Mouse (Mus musculus) erythroblast, adult 5-6 weeks (primary cell): ENCODE data around the gene Gipc3. TPM values are rescaled to one million over a fixed set of nuclear protein-coding genes. Genes with fewer than 3 reads are reported as not detected.

Experiments used
- ATAC-seq: replicated peaks from 2 replicates; pipeline ENCODE4 v1.8.0; 2016; ENCODE audit warnings: moderate number of reproducible peaks, mild to moderate bottlenecking, moderate TSS enrichment, inconsistent platforms; ENCODE audit not compliant: poor library complexity, low FRiP score, severe bottlenecking
- total RNA-seq, 2 experiments: library from RNA; stranded (forward) in 1 of 2; stranded (reverse) in 1 of 2; fragments of 150-400 nt in 1 of 2; fragments of 200-764, 138-1000 nt in 1 of 2; gene quantifications; 2 replicates each; pipeline versions ENCODE4 v1.2.3 to v1.2.4; 2015 to 2017; ENCODE audit warnings: low replicate concordance in 2 of 2

Gipc3 gene
- total RNA-seq, 2 experiments from 2014 or later: not detected

GRCm38 (mm10) chr10:81376561-81377361, 33.7 kb upstream of the Gipc3 start:
- ATAC-seq: peak; percentile 18

- no peak for ATAC-seq
These were observed 32.3 kb upstream of the Gipc3 start for GRCm38 (mm10) chr10:81375322-81375721.

DNA sequence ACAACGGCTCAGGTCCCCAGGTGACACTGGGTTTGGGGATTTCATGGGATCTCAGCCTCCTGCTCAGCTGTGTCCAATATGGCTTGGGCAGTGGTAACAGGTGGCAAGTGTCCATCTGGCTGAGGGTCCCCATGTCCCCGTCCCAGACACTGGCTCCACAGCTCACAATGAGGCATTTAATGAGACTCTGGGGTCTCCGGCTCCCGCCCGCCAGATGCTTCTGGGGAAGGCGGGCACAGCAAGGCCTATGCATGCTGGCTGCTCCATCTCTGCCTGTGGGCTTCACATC, 24.1 kb upstream of the Gipc3 start:
- no peak for ATAC-seq

- 0 out of 2 replicates have a peak, but pooled peaks have one; percentile 0 for ATAC-seq
These were observed 23.6 kb upstream of the Gipc3 start for GRCm38 (mm10) chr10:81366477-81367206.

DNA sequence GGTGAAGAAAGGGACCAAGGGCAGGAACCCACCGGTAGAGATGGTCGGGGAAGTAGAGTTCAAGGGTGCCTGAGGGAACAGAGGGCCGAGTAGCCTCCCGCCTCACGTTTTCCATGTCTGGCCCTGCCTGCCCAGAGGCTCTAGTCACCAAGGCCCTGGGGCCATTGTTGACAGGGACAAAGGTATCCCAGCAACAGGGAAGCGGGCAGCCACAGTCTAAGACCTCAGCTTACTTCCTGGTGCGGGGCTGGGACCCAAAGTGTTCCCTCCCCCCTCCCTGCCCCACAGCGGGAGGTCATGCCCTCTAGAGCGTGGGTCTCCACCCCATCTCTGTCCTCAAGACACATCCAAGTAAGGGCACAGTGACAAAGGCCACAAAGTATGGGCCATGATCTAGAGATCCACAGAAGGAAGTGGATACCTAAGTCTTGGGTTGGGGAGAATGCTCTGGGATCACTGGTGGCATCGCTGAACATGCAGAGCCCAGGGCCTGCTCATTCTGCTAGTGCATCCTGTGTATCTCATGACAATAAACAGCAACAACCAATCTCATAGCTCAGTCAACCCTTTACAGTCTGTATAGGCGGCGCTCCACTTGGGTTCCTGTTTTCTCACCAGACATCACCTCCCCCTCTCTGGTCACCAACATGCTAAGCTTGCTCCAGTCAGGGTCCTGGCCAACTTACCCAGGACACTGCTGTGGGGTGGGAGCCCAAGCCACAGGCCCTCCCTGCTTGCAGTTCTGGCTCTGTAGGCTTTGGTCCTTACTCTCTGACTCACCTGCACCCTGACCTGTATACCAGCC, 22.8 kb upstream of the Gipc3 start, which contains the start of gene 4930404N11Rik:
TSS of gene 4930404N11Rik (minus strand) at position 145 of the 805 bp plus-strand sequence.
- ATAC-seq: peak; percentile 2; the same call in 1 of the 2 replicates

- peak; percentile 2; the same call in 1 of the 2 replicates for ATAC-seq
These were observed 22.0 kb upstream of the Gipc3 start for GRCm38 (mm10) chr10:81365073-81365472.

GRCm38 (mm10) chr10:81364666-81365065, 21.6 kb upstream of the Gipc3 start:
- no peak for ATAC-seq

GRCm38 (mm10) chr10:81363436-81364346, 20.6 kb upstream of the Gipc3 start:
- ATAC-seq: no peak

DNA sequence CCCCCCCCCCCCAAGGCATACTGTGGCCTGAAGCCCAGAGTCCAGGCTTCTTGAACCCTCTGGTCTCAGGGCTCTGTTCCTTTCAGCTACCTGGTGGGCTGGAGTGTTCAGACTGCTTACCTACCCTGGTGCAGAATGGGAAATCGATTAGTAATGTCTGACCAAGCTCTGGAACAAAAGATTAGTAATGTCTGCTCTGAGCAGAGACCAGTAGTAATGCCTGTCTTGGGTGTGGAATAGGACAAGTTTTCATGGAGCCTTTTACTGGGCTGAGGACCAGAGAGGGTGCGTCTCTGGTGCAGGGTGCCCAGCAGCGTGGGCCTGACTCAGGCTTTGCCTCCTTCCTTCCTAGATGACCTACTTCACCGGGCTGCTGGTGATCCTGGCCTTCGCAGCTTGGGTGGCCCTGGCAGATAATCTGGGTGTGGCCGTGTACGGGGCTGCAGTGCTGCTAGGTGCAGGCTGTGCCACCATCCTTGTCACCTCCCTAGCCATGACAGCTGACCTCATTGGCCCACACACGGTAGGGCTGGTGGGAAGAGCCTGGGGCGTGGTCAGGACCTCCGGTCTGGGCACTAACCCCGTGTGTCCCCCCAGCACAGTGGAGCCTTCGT, 19.4 kb upstream of the Gipc3 start:
- peak; percentile 60 for ATAC-seq

- no peak for ATAC-seq
These were observed 17.7 kb upstream of the Gipc3 start for GRCm38 (mm10) chr10:81360721-81361120.

DNA sequence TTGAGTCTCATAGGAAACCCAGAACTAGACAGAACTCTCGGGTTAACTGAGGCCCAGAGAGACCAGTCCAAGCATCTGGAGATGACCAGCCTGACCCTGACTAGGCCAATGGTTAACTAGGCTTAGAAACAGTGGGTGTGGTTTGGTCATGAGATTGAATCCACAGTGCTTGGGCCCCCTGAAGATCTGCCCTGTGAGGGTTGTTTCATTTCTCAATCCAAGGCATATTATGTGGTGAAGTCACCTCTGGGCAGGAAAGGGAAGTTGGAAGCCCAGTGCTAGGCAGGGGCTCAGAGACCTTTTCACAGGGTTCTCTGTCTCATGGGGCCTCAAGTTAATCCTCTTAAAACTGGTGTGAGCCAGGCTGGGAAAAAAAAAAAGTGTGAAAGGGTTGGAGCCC, 15.8 kb upstream of the Gipc3 start:
- no peak for ATAC-seq

- no peak for ATAC-seq
These were observed 15.1 kb upstream of the Gipc3 start for GRCm38 (mm10) chr10:81358209-81358608.

GRCm38 (mm10) chr10:81356991-81357844, 14.2 kb upstream of the Gipc3 start, which contains the start of gene Mfsd12:
Gene Mfsd12, plus strand, starts transcription at chr10:81357491.
- peak; percentile 76 for ATAC-seq

DNA sequence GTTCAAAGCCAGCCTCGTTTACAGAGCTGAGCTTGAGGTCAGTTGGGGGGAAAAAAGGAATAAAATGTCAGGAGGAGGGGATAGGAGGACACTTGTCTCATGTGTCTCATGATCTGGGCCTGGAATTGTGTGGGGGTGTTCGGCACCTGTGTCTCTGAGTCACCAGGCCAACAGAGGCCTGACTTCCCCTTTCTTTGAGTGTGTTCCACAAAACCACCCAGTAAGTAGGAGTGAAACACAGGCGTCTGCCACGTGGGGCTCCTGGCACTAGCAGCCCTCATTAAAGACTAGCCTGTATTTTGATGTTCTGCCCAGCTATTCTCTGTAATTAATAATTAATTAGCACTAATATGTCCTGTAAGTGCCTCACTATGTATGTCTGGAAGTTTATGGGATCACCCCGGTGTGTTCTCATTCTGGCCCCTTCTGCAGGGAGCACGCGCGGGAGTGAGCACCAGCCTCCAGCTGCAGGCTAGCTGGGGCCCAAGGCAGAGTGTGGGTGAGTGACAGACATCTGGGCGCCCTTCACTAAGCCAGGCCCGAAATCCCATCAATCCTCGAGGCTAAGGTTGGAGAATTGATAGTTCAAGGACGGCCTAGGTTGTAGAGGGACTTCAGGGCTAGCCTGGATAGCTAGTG, 13.4 kb upstream of the Gipc3 start:
- ATAC-seq: no peak

GRCm38 (mm10) chr10:81355533-81355932, 12.5 kb upstream of the Gipc3 start:
- ATAC-seq: no peak

DNA sequence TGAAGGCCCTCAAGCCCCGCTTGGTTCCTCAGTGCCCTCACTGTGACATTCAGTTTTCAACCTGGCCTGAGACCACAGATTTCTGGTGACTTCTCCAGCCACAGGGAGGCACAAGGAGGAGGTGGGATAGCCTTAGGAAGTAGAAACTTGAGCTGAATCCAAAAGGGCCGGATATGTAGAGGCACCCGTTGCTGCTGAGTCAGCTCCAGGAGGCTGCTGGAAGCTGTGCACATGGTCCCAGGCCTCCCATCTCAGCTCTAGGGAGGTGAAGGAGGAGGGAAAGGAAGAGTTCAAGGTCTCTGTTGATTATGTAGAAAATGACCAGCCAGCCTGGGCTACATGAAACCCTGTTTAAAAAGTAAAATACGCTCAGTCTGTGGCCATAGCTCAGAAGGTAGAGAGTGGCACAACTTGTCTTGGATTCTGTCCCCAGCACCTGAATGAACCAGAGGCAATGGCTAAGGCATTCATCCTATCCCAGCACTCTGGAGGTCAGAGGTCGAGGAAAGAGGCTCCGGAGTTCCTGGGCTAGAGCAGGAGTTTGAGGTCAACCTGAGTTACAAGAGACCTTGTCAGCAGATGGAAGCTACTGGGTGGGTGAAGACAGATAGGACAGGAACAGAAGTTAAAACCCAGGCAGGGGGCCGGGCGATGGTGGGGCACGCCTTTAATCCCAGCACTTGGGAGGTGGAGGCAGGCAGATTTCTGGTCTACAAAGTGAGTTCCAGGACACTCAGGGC, 11.8 kb upstream of the Gipc3 start:
- ATAC-seq: no peak
